Mouse (Mus musculus) MEL (cell line): Measurements from ENCODE around the gene Smyd3.

Source experiments
- BHLHE40 ChIP-seq: IDR thresholded peaks from 2 replicates; pipeline ENCODE4 v1.6.1; 2012; ENCODE audit warnings: low read depth, mild to moderate bottlenecking, inconsistent platforms, low read length, improper control_type of control experiment, borderline replicate concordance
- CHD2 ChIP-seq: IDR thresholded peaks from 2 replicates; pipeline ENCODE4 v1.6.1; 2011; ENCODE audit warnings: low read length, improper control_type of control experiment
- CTCF ChIP-seq, 3 experiments: IDR thresholded peaks in 2 of 3; conservative IDR thresholded peaks in 1 of 3; 2 replicates each; pipeline ENCODE4 v1.5.1; 2011 to 2012; ENCODE audit warnings: low read length in 3 of 3, low read depth in 2 of 3, mild to moderate bottlenecking in 2 of 3, improper control_type of control experiment in 1 of 3, inconsistent platforms in 1 of 3, mixed read lengths in 1 of 3, moderate library complexity in 1 of 3; ENCODE audit not compliant: control insufficient read depth in 1 of 3, insufficient read depth in 1 of 3, poor library complexity in 1 of 3, severe bottlenecking in 1 of 3
- E2F4 ChIP-seq: IDR thresholded peaks from 2 replicates; pipeline ENCODE4 v1.6.1; 2011; ENCODE audit warnings: low read depth, low read length, improper control_type of control experiment, borderline replicate concordance
- EP300 ChIP-seq, 2 experiments: IDR thresholded peaks; 2 replicates each; pipeline ENCODE4 v1.6.1; 2011; ENCODE audit warnings: improper control_type of control experiment in 2 of 2, low read length in 2 of 2, low read depth in 1 of 2, mild to moderate bottlenecking in 1 of 2
- GATA1 ChIP-seq: IDR thresholded peaks from 2 replicates; pipeline ENCODE4 v1.6.1; 2011; ENCODE audit warnings: low read depth, low read length, improper control_type of control experiment
- MAFK ChIP-seq: IDR thresholded peaks from 2 replicates; pipeline ENCODE4 v1.6.1; 2011; ENCODE audit warnings: low read depth, mild to moderate bottlenecking, low read length, improper control_type of control experiment, borderline replicate concordance
- NRF1 ChIP-seq: IDR thresholded peaks from 2 replicates; pipeline ENCODE4 v1.6.1; 2014; ENCODE audit warnings: low read depth, mild to moderate bottlenecking, inconsistent platforms, low read length, improper control_type of control experiment, moderate library complexity; ENCODE audit not compliant: poor library complexity, insufficient read depth, severe bottlenecking
- POLR2A ChIP-seq, 2 experiments: IDR thresholded peaks; 2 replicates each; pipeline ENCODE4 v1.6.1; 2011 to 2012; ENCODE audit warnings: low read length in 2 of 2, mild to moderate bottlenecking in 2 of 2, control low read depth in 1 of 2, improper control_type of control experiment in 1 of 2, low read depth in 1 of 2, moderate library complexity in 1 of 2; ENCODE audit not compliant: control insufficient read depth in 1 of 2, insufficient read depth in 1 of 2, poor library complexity in 1 of 2
- POLR2AphosphoS5 ChIP-seq: IDR thresholded peaks from 2 replicates; pipeline ENCODE4 v1.6.1; 2012; ENCODE audit warnings: low read depth, borderline replicate concordance, mild to moderate bottlenecking, inconsistent platforms, low read length, moderate library complexity, mixed read lengths
- SIN3A ChIP-seq: IDR thresholded peaks from 2 replicates; pipeline ENCODE4 v1.6.1; 2012; ENCODE audit warnings: low read length, improper control_type of control experiment, inconsistent platforms
- SMC3 ChIP-seq: IDR thresholded peaks from 2 replicates; pipeline ENCODE4 v1.6.1; 2011; ENCODE audit warnings: low read depth, low read length, improper control_type of control experiment
- TBP ChIP-seq: IDR thresholded peaks from 2 replicates; pipeline ENCODE4 v1.8.0; 2011; ENCODE audit warnings: low read depth, low read length, improper control_type of control experiment
- ZKSCAN1 ChIP-seq: IDR thresholded peaks from 2 replicates; pipeline ENCODE4 v1.6.1; 2012; ENCODE audit warnings: low read depth, mild to moderate bottlenecking, inconsistent platforms, low read length, improper control_type of control experiment, moderate library complexity

- TF ChIP-seq GATA1: peak; percentile 65
- TF ChIP-seq CTCF (IDR thresholded peaks at IDR 0.05 in 2 of 3, conservative IDR thresholded peaks at IDR 0.05 in 1 of 3; ENCODE audit: control insufficient read depth in 1 of 3, insufficient read depth in 1 of 3, low read depth in 2 of 3, low read length in 3 of 3, poor library complexity in 1 of 3, severe bottlenecking in 1 of 3): no peak
- TF ChIP-seq EP300 (IDR thresholded peaks at IDR 0.05; ENCODE audit: low read depth in 1 of 2, low read length in 2 of 2): peak; percentile 69 to 76; a peak in 3 of 4 replicates
- TF ChIP-seq NRF1: no peak
- no peak for TF ChIP-seq POLR2A (IDR thresholded peaks at IDR 0.05; ENCODE audit: control insufficient read depth in 1 of 2, insufficient read depth in 1 of 2, low read depth in 1 of 2, low read length in 2 of 2, poor library complexity in 1 of 2)
- TF ChIP-seq TBP: 0 out of 2 replicates have a peak, but pooled peaks have one; percentile 14
- TF ChIP-seq POLR2AphosphoS5: no peak
- TF ChIP-seq SIN3A: peak; percentile 55
- no peak for TF ChIP-seq SMC3
- TF ChIP-seq E2F4: no peak
- no peak for TF ChIP-seq CHD2
- no peak for TF ChIP-seq MAFK
- TF ChIP-seq ZKSCAN1: no peak
- TF ChIP-seq BHLHE40: no peak
These were observed 395.2 kb downstream of the Smyd3 start for GRCm38 (mm10) chr1:179122476-179123229.
